Mouse (Mus musculus) lung, embryonic 14.5 days (tissue): ENCODE measurements around the gene Shisa7. TPM values are rescaled to one million over a fixed set of nuclear protein-coding genes. Genes with fewer than 3 reads are reported as not detected.

Experiments
- ATAC-seq: fragments of 200-750 bp; cut with Nextera tagmentation; 2 replicates; pipeline ENCODE4 v1.8.0; 2017; ENCODE audit warnings: mild to moderate bottlenecking, moderate TSS enrichment, moderate library complexity; ENCODE audit not compliant: insufficient read depth
- DNase-seq: peaks from one replicate; pipeline ENCODE4 v3.0.0-alpha.2; 2015
- H3K27ac ChIP-seq: fragments of 300-500 bp; sonication (generic); 2 replicates; pipeline ENCODE4 v1.5.1; 2014; ENCODE audit warnings: low read depth, mild to moderate bottlenecking, moderate library complexity
- H3K27me3 ChIP-seq: fragments of 300-500 bp; sonication (generic); 2 replicates; pipeline ENCODE4 v1.6.1; 2014; ENCODE audit warnings: low read length, control low read depth; ENCODE audit not compliant: insufficient read depth
- H3K36me3 ChIP-seq: fragments of 300-500 bp; sonication (generic); 2 replicates; pipeline ENCODE4 v1.6.1; 2014; ENCODE audit warnings: control low read depth; ENCODE audit not compliant: insufficient read depth
- H3K4me1 ChIP-seq: fragments of 300-500 bp; sonication (generic); 2 replicates; pipeline ENCODE4 v1.6.1; 2014; ENCODE audit warnings: antibody characterized with exemption, control low read depth; ENCODE audit not compliant: insufficient read depth
- H3K4me2 ChIP-seq: fragments of 300-500 bp; sonication (generic); 2 replicates; pipeline ENCODE4 v1.6.1; 2014; ENCODE audit warnings: mild to moderate bottlenecking
- H3K4me3 ChIP-seq: fragments of 300-500 bp; sonication (generic); 2 replicates; pipeline ENCODE4 v1.5.1; 2014; ENCODE audit warnings: low read depth, low read length
- H3K9ac ChIP-seq: fragments of 300-500 bp; sonication (generic); 2 replicates; pipeline ENCODE4 v1.6.1; 2014
- H3K9me3 ChIP-seq: fragments of 300-500 bp; sonication (generic); 2 replicates; pipeline ENCODE4 v1.6.1; 2016; ENCODE audit warnings: low read depth, low read length, control low read depth
- CTCF ChIP-seq: IDR thresholded peaks from 2 replicates; pipeline ENCODE4 v1.5.1; 2016; ENCODE audit warnings: antibody characterized with exemption, low read depth
- WGBS: fragments of 180-500 bp; shearing (Covaris S2); extraction: QIAGEN DNeasy Blood & Tissue Kit; methylation state at CpG from one replicate; pipeline ENCODE4 v1.1.7; 2014; 5-methylcytosine and 5-hydroxymethylcytosine counted together
- polyA plus RNA-seq: library from polyadenylated mRNA; unstranded; fragments of >200 nt; fragmentation: Nextera tagmentation; extraction: Ambion mirVana; gene quantifications from 2 replicates; pipeline ENCODE4 v1.2.1, GENCODE M21; 2014

The Shisa7 gene
- polyA plus RNA-seq, 1 experiment from 2014 or later = 1.1 TPM

DNA sequence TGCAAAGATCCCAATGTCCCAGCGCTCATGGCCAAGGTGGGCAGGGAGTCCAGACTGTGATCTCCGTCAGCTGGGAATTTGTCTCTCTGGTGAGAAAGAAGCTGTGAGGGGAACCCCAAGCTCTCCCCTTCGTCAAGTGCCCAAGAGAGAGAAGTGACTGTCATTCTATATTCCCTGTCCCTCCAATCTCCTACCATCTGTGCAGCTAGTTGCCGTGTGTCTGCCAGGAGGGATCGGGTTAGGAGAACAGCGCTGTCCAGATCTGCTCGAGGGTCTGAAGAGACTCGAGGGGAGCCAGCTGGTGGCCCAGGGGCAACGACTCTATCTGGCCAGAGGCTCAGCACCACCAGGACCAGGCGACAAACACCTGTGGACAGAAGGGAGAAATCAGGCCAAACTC, 68.4 kb downstream of the Shisa7 start:
- H3K27ac ChIP-seq = no peak overlapping the region

More for the DNA sequence above, 68.4 kb downstream of the Shisa7 start:
- Histone ChIP-seq H3K27me3 (peaks cover 34% of the 10 kb centered on the region), H3K4me2 (no peak overlapping the region), H3K4me1 (no peaks in the 10 kb centered on the region), H3K4me3 (no peak overlapping the region), H3K9ac (no peak overlapping the region), H3K36me3 (no peaks in the 10 kb centered on the region), H3K9me3 (no peaks in the 10 kb centered on the region)
- WGBS = 39% methylated on average over 10 of the region's 10 CpGs
- DNase-seq = no peak
- ATAC-seq = no peak
- no peak for TF ChIP-seq CTCF

Other genes with a start within 250 kb of the Shisa7 start
- not detected in 2 replicates for gene Ptprh, start 240.7 kb downstream of the Shisa7 start, polyA plus RNA-seq
- gene Tmem86b, start 213.3 kb downstream of the Shisa7 start, polyA plus RNA-seq = 1.0 and 1.3 TPM in 2 replicates
- gene Ppp6r1, start 185.7 kb downstream of the Shisa7 start, polyA plus RNA-seq = 7.6 and 7.8 TPM in 2 replicates
- 94.0 and 98.5 TPM in 2 replicates for gene Hspbp1, start 159.6 kb downstream of the Shisa7 start, polyA plus RNA-seq
- 1.4 and 1.6 TPM in 2 replicates for gene Brsk1, start 154.1 kb downstream of the Shisa7 start, polyA plus RNA-seq
- not detected in 2 replicates for gene Tmem150b, start 119.4 kb downstream of the Shisa7 start, polyA plus RNA-seq
- gene Kmt5c, start 104.6 kb downstream of the Shisa7 start, polyA plus RNA-seq = 51.3 and 53.1 TPM in 2 replicates
- gene Cox6b2, start 91.6 kb downstream of the Shisa7 start, polyA plus RNA-seq = 37.3 and 40.1 TPM in 2 replicates
- not detected in 2 replicates for gene Fam71e2, start 73.4 kb downstream of the Shisa7 start, polyA plus RNA-seq
- gene Il11, start 61.8 kb downstream of the Shisa7 start, polyA plus RNA-seq = not detected in 2 replicates
- not detected in 2 replicates for gene Tmem190, start 61.8 kb downstream of the Shisa7 start, polyA plus RNA-seq
- 11.6 and 11.7 TPM in 2 replicates for gene Tmem238, start 55.0 kb downstream of the Shisa7 start, polyA plus RNA-seq
- gene Rpl28, start 51.8 kb downstream of the Shisa7 start, polyA plus RNA-seq = 294 and 337 TPM in 2 replicates
- gene Ube2s, start 32.1 kb downstream of the Shisa7 start, polyA plus RNA-seq = 428 and 470 TPM in 2 replicates
- 5.8 and 6.1 TPM in 2 replicates for gene Isoc2b, start 25.6 kb upstream of the Shisa7 start, polyA plus RNA-seq
- gene Isoc2a, start 32.5 kb upstream of the Shisa7 start, polyA plus RNA-seq = 0.88 and 0.91 TPM in 2 replicates
- gene Gm36210, start 61.8 kb upstream of the Shisa7 start, polyA plus RNA-seq = not detected in 2 replicates
- gene Zfp628, start 70.5 kb upstream of the Shisa7 start, polyA plus RNA-seq = 4.2 and 4.3 TPM in 2 replicates
- gene Nat14, start 77.3 kb upstream of the Shisa7 start, polyA plus RNA-seq = 1.4 and 2.3 TPM in 2 replicates
- 2.1 and 2.2 TPM in 2 replicates for gene Ssc5d, start 81.1 kb upstream of the Shisa7 start, polyA plus RNA-seq
- gene Sbk2, start 119.7 kb upstream of the Shisa7 start, polyA plus RNA-seq = 0.13 and 0.46 TPM in 2 replicates
- gene Sbk3, start 126.5 kb upstream of the Shisa7 start, polyA plus RNA-seq = 0.76 and 0.87 TPM in 2 replicates
- gene Zfp579, start 151.5 kb upstream of the Shisa7 start, polyA plus RNA-seq = 35.1 and 35.9 TPM in 2 replicates
- gene Zfp524, start 169.7 kb upstream of the Shisa7 start, polyA plus RNA-seq = 13.6 and 13.8 TPM in 2 replicates
- 41.9 and 46.4 TPM in 2 replicates for gene Fiz1, start 170.0 kb upstream of the Shisa7 start, polyA plus RNA-seq
- gene Gm44973, start 170.8 kb upstream of the Shisa7 start, polyA plus RNA-seq = 0.74 TPM in 1 of 2 replicates, not detected in the other
- 7.4 TPM in 2 replicates for gene Zfp865, start 175.7 kb upstream of the Shisa7 start, polyA plus RNA-seq
- 5.6 and 6.0 TPM in 2 replicates for gene Ccdc106, start 175.9 kb upstream of the Shisa7 start, polyA plus RNA-seq
- gene 4632433K11Rik, start 189.4 kb upstream of the Shisa7 start, polyA plus RNA-seq = not detected in 2 replicates
- gene Zfp784, start 193.8 kb upstream of the Shisa7 start, polyA plus RNA-seq = 4.2 and 4.6 TPM in 2 replicates
- gene Zfp580, start 206.8 kb upstream of the Shisa7 start, polyA plus RNA-seq = 44.5 and 45.1 TPM in 2 replicates
- gene U2af2, start 217.4 kb upstream of the Shisa7 start, polyA plus RNA-seq = 145 and 162 TPM in 2 replicates
- 76.0 and 77.9 TPM in 2 replicates for gene Epn1, start 235.5 kb upstream of the Shisa7 start, polyA plus RNA-seq